Mouse (Mus musculus) adrenal gland, adult 2 months (tissue): Measurements from ENCODE around the gene Pi4ka. TPM values are rescaled to one million over a fixed set of nuclear protein-coding genes. Genes with fewer than 3 reads are reported as not detected.

Experiments
- DNase-seq: peaks from one replicate; pipeline ENCODE4 v3.0.0; 2021
- polyA plus RNA-seq: library from polyadenylated mRNA; depleted of rRNA; stranded (reverse); fragments of >200 nt; gene quantifications from 2 replicates; pipeline ENCODE4 v1.2.3, GENCODE M21; 2012
- total RNA-seq, 2 experiments: library from RNA; stranded (reverse); gene quantifications; 2 replicates each; pipeline ENCODE4 v1.2.3; 2021

The Pi4ka gene
- total and polyA plus RNA-seq, 3 experiments = 39.6 to 119 (median 84.8) TPM

GRCm38 (mm10) chr16:17271856-17272255, 134.3 kb downstream of the Pi4ka start:
- DNase-seq = no peak

GRCm38 (mm10) chr16:17271124-17271523, 135.0 kb downstream of the Pi4ka start:
- peak; percentile 40 for DNase-seq

GRCm38 (mm10) chr16:17269872-17270271, 136.2 kb downstream of the Pi4ka start:
- DNase-seq = no peak

GRCm38 (mm10) chr16:17267937-17268336, 138.2 kb downstream of the Pi4ka start:
- DNase-seq = no peak

- DNase-seq = no peak
These were observed 140.0 kb downstream of the Pi4ka start for GRCm38 (mm10) chr16:17266113-17266512.

- no peak for DNase-seq
These were observed 144.8 kb downstream of the Pi4ka start for GRCm38 (mm10) chr16:17261341-17261740.

- no peak for DNase-seq
These were observed 147.2 kb downstream of the Pi4ka start for GRCm38 (mm10) chr16:17258917-17259316.

GRCm38 (mm10) chr16:17257359-17257821, 148.7 kb downstream of the Pi4ka start:
- peak; percentile 37 for DNase-seq

GRCm38 (mm10) chr16:17255270-17255669, 150.8 kb downstream of the Pi4ka start:
- no peak for DNase-seq

GRCm38 (mm10) chr16:17254005-17254597, 152.0 kb downstream of the Pi4ka start:
- no peak for DNase-seq

- no peak for DNase-seq
These were observed 153.3 kb downstream of the Pi4ka start for GRCm38 (mm10) chr16:17252841-17253240.

- no peak for DNase-seq
These were observed 153.9 kb downstream of the Pi4ka start for GRCm38 (mm10) chr16:17252086-17252726.

GRCm38 (mm10) chr16:17251539-17251938, 154.6 kb downstream of the Pi4ka start:
- peak; percentile 90 for DNase-seq

GRCm38 (mm10) chr16:17249135-17249534, 157.0 kb downstream of the Pi4ka start:
- DNase-seq = peak; percentile 83

GRCm38 (mm10) chr16:17247727-17248126, 158.4 kb downstream of the Pi4ka start:
- DNase-seq = peak; percentile 31

- DNase-seq = no peak
These were observed 161.1 kb downstream of the Pi4ka start for GRCm38 (mm10) chr16:17244996-17245395.

- DNase-seq = no peak
These were observed 162.4 kb downstream of the Pi4ka start for GRCm38 (mm10) chr16:17243731-17244130.

- DNase-seq = no peak
These were observed 166.7 kb downstream of the Pi4ka start for GRCm38 (mm10) chr16:17239409-17239808.

GRCm38 (mm10) chr16:17237634-17238033, 168.5 kb downstream of the Pi4ka start:
- DNase-seq = no peak

- peak; percentile 55 for DNase-seq
These were observed 171.0 kb downstream of the Pi4ka start for GRCm38 (mm10) chr16:17234916-17235665.

- DNase-seq = peak; percentile 20
These were observed 171.6 kb downstream of the Pi4ka start for GRCm38 (mm10) chr16:17234499-17234895.

- DNase-seq = peak; percentile 38
These were observed 172.2 kb downstream of the Pi4ka start for GRCm38 (mm10) chr16:17233702-17234498.
